Mouse (Mus musculus): ENCODE measurements around the gene Tbx1. TPM values are rescaled to one million over a fixed set of nuclear protein-coding genes. Genes with fewer than 3 reads are reported as not detected.

The Tbx1 gene
- 0.70 and 0.93 TPM in 2 replicates for polyA plus RNA-seq (2015; fragmentation: Nextera tagmentation; extraction: Ambion mirVana)

DNA sequence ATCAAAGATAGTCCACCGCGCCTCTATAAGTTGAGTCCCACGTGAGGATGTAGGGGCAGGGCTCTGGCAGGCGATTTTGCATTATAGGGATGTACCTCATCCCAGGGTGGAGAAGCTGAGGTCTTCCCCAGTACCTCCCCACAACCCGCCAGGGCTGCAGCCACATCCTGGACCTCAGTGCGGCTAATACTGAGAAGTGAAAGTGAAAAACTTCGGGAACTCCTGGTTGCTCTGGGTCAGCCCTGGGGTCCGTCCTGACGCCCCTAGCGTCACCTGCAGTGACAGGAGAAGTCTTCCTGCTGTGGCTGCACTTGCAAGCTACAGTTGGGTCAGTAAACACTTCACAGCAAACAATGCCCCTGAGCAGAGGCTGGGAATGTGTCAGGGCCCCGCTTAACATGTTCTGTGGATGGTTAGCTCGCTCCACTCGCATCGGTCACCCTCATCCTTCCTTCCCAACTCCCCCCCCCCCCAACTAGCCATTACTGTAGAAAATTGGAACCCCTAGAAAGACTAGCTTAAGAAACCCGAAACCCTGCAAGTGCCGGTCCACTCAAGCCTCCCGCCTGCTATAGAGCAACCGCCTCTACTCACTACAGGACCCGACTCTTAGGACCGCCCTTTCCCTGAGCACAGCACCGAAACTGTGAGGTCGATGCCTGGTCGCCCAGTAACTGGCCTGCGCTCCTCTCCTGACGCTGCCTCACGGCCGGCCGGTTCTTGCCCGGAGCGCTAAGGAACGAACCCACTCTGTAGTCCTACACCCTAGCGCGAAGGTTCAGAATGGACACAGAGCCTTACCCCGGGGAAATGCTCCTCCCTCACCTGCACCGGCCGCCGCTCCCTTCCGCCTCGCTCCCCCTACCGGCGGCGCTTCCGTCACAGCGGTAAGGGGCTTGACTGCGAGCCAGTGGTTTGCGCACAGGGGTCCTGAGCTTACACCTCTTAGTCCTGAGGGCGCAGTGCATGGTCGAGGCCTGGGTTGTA is at the start of gene Tbx1:
Gene Tbx1 (minus strand): TSS at position 868 of the 987 bp plus-strand sequence.
- Histone ChIP-seq H3K27ac (replicated peaks) (no peak within 1 kb of the TSS), H3K4me3 (peak within 1 kb of the TSS; percentile 20), H3K4me2 (replicated peaks) (peak within 1 kb of the TSS; percentile 32), H3K9me3 (no peaks in the 10 kb centered on the region), H3K4me1 (peaks cover 32% of the 10 kb centered on the region), H3K9ac (replicated peaks) (no peak within 1 kb of the TSS), H3K36me3 (no peaks in the 10 kb centered on the region), H3K27me3 (peaks cover 80% of the 10 kb centered on the region)
- WGBS, result 3% methylated on average over 48 of the region's 48 CpGs
- ATAC-seq (replicated peaks), result no peak

- H3K36me3 ChIP-seq, result no peaks in the 10 kb centered on the region
- no peak overlapping the region for H3K9ac ChIP-seq (replicated peaks)
- H3K4me1 ChIP-seq, result no peaks in the 10 kb centered on the region
- ATAC-seq (replicated peaks), result no peak
- 80% methylated on average over 1 of the region's 1 CpGs for WGBS
- no peaks in the 10 kb centered on the region for H3K9me3 ChIP-seq
- no peak overlapping the region for H3K4me2 ChIP-seq (replicated peaks)
- no peak overlapping the region for H3K27ac ChIP-seq (replicated peaks)
- H3K4me3 ChIP-seq, result no peak overlapping the region
- no peaks in the 10 kb centered on the region for H3K27me3 ChIP-seq
Measured at GRCm38 (mm10) chr16:18639382-18639929, 49.0 kb upstream of the Tbx1 start.

GRCm38 (mm10) chr16:18638396-18638795 is 47.9 kb upstream of the Tbx1 start:
- Histone ChIP-seq H3K4me3 (no peak overlapping the region), H3K36me3 (no peaks in the 10 kb centered on the region), H3K4me1 (no peaks in the 10 kb centered on the region), H3K27ac (replicated peaks) (no peak overlapping the region), H3K9ac (replicated peaks) (no peak overlapping the region), H3K9me3 (no peaks in the 10 kb centered on the region), H3K4me2 (replicated peaks) (no peak overlapping the region), H3K27me3 (no peaks in the 10 kb centered on the region)
- 42% methylated on average over 2 of the region's 2 CpGs for WGBS
- no peak for ATAC-seq (replicated peaks)

GRCm38 (mm10) chr16:18636804-18637203 is 46.3 kb upstream of the Tbx1 start:
- H3K4me3 ChIP-seq, result no peak overlapping the region
- H3K9ac ChIP-seq (replicated peaks), result no peak overlapping the region
- no peaks in the 10 kb centered on the region for H3K36me3 ChIP-seq
- no peaks in the 10 kb centered on the region for H3K9me3 ChIP-seq
- 40% methylated on average over 3 of the region's 3 CpGs for WGBS
- H3K27me3 ChIP-seq, result no peaks in the 10 kb centered on the region
- ATAC-seq (replicated peaks), result no peak
- no peak overlapping the region for H3K27ac ChIP-seq (replicated peaks)
- no peak overlapping the region for H3K4me2 ChIP-seq (replicated peaks)
- no peaks in the 10 kb centered on the region for H3K4me1 ChIP-seq

GRCm38 (mm10) chr16:18636401-18636800 is 45.9 kb upstream of the Tbx1 start:
- no peak overlapping the region for H3K9ac ChIP-seq (replicated peaks)
- no peak overlapping the region for H3K4me3 ChIP-seq
- no peaks in the 10 kb centered on the region for H3K4me1 ChIP-seq
- no peak for ATAC-seq (replicated peaks)
- H3K9me3 ChIP-seq, result no peaks in the 10 kb centered on the region
- no peaks in the 10 kb centered on the region for H3K27me3 ChIP-seq
- WGBS, result 82% methylated on average over 5 of the region's 5 CpGs
- H3K27ac ChIP-seq (replicated peaks), result no peak overlapping the region
- no peaks in the 10 kb centered on the region for H3K36me3 ChIP-seq
- no peak overlapping the region for H3K4me2 ChIP-seq (replicated peaks)

DNA sequence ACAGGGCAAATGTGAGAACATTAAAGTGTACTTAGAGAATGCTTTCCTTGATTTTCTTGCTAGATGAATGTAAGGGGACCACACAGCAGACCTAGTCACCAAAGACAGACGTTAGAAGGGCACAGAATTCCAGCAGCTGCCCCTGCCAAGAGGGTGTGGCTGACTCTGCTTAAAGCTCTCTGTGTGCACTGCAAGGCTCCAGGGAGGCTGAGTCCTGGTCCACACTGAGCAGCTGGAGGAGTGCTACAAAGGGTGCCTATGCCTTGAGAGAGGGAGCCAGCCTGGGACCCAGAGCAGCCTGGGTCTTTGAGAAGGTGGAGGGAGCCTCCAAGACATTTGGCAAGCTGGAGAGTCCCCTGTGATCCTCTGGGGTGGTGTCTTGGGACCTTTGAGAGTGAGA is 42.9 kb upstream of the Tbx1 start:
- Histone ChIP-seq H3K36me3 (no peaks in the 10 kb centered on the region), H3K9me3 (no peaks in the 10 kb centered on the region), H3K4me1 (peaks cover 12% of the 10 kb centered on the region), H3K27me3 (no peaks in the 10 kb centered on the region), H3K9ac (replicated peaks) (no peak overlapping the region), H3K4me3 (no peak overlapping the region), H3K27ac (replicated peaks) (no peak overlapping the region), H3K4me2 (replicated peaks) (no peak overlapping the region)
- ATAC-seq (replicated peaks), result no peak
- WGBS, result 3% methylated on average over 1 of the region's 1 CpGs

GRCm38 (mm10) chr16:18632816-18633215 is 42.3 kb upstream of the Tbx1 start:
- Histone ChIP-seq H3K9ac (replicated peaks) (no peak overlapping the region), H3K36me3 (no peaks in the 10 kb centered on the region), H3K4me3 (no peak overlapping the region), H3K27me3 (no peaks in the 10 kb centered on the region), H3K4me1 (peaks cover 17% of the 10 kb centered on the region), H3K4me2 (replicated peaks) (no peak overlapping the region), H3K9me3 (no peaks in the 10 kb centered on the region), H3K27ac (replicated peaks) (no peak overlapping the region)
- ATAC-seq (replicated peaks), result no peak
- 57% methylated on average over 2 of the region's 2 CpGs for WGBS

DNA sequence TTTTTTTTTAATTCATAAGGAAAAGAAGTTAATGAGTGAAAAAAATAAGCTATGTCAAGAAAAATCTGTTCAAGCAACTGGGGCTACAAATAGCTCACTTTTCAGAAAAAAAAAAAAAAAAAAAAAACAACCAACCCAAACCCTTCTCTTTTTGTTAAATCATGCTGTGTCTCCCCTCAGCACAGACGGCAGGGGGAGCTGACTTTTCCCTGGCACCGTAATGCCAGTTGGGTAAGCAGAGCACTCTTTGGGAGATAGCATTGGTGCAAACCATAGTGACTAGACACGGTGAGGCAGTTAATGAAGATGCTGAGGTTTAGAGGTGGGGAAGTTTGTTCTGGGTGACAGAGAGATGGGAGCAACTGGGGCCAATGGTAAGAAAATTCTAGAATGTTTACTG is 41.6 kb upstream of the Tbx1 start:
- H3K9me3 ChIP-seq, result no peaks in the 10 kb centered on the region
- H3K27ac ChIP-seq (replicated peaks), result no peak overlapping the region
- WGBS, result 39% methylated on average over 3 of the region's 3 CpGs
- H3K4me1 ChIP-seq, result peaks cover 25% of the 10 kb centered on the region
- H3K36me3 ChIP-seq, result no peaks in the 10 kb centered on the region
- no peaks in the 10 kb centered on the region for H3K27me3 ChIP-seq
- H3K9ac ChIP-seq (replicated peaks), result no peak overlapping the region
- no peak overlapping the region for H3K4me3 ChIP-seq
- ATAC-seq (replicated peaks), result no peak
- no peak overlapping the region for H3K4me2 ChIP-seq (replicated peaks)

DNA sequence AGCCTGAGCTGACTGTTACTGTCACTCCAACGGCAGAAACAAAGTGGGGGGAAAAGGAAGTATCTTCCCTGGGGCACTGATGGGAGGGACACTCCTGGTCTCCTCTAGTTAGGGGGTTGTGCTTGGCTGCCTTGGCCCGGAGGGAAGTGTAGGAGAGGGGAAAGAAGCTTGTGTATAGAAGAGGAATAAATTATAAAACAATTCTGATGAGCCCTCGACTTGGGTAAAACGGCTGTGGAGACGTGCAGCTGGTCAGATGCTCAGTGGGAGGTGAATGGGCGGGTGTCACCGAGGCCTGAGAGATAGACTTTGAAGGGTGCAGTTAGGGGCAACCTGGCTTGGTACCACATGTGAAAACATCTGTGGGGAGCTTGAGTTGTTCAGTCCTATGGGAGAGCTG is 40.7 kb upstream of the Tbx1 start:
- WGBS, result 66% methylated on average over 7 of the region's 7 CpGs

DNA sequence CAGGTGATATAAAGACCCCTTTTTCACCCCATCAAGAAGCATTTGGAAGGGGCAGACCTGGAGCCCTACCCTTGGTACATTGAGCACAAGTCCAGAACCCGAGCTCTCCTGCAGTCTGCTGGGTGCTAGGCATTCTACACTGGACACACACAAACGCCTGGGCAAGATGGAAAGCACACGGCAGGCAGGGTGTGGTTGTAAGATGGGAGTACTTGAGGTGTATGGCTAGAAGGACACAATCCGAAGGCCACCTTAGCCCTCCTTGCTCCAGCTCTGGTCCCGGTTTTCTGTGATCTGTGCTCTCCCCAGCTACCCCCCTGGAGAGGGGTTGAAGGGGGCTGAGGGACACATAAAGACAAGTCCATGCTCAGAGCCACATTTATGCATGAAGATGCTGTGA is 39.8 kb upstream of the Tbx1 start:
- peak overlapping the region; percentile 87 for H3K4me3 ChIP-seq
- WGBS, result 46% methylated on average over 5 of the region's 5 CpGs
- peak overlapping the region; percentile 96 for H3K9ac ChIP-seq (replicated peaks)
- H3K4me1 ChIP-seq, result peaks cover 42% of the 10 kb centered on the region
- H3K4me2 ChIP-seq (replicated peaks), result peak overlapping the region; percentile 87
- peaks cover 8% of the 10 kb centered on the region for H3K27me3 ChIP-seq
- peaks cover under 1% of the 10 kb centered on the region; the same call in 1 of the 2 replicates for H3K36me3 ChIP-seq
- no peaks in the 10 kb centered on the region for H3K9me3 ChIP-seq
- peak overlapping the region; percentile 79; the same call in 1 of the 2 replicates for H3K27ac ChIP-seq (replicated peaks)
- ATAC-seq (replicated peaks), result peak; percentile 6

More for the DNA sequence above, 40.7 kb upstream of the Tbx1 start:
- no peaks in the 10 kb centered on the region; the same call in 1 of the 2 replicates for H3K27me3 ChIP-seq
- no peak overlapping the region for H3K4me2 ChIP-seq (replicated peaks)
- no peak overlapping the region for H3K4me3 ChIP-seq
- no peak for ATAC-seq (replicated peaks)
- no peaks in the 10 kb centered on the region for H3K36me3 ChIP-seq
- H3K9me3 ChIP-seq, result no peaks in the 10 kb centered on the region
- peaks cover 34% of the 10 kb centered on the region for H3K4me1 ChIP-seq
- H3K9ac ChIP-seq (replicated peaks), result no peak overlapping the region
- H3K27ac ChIP-seq (replicated peaks), result no peak overlapping the region

DNA sequence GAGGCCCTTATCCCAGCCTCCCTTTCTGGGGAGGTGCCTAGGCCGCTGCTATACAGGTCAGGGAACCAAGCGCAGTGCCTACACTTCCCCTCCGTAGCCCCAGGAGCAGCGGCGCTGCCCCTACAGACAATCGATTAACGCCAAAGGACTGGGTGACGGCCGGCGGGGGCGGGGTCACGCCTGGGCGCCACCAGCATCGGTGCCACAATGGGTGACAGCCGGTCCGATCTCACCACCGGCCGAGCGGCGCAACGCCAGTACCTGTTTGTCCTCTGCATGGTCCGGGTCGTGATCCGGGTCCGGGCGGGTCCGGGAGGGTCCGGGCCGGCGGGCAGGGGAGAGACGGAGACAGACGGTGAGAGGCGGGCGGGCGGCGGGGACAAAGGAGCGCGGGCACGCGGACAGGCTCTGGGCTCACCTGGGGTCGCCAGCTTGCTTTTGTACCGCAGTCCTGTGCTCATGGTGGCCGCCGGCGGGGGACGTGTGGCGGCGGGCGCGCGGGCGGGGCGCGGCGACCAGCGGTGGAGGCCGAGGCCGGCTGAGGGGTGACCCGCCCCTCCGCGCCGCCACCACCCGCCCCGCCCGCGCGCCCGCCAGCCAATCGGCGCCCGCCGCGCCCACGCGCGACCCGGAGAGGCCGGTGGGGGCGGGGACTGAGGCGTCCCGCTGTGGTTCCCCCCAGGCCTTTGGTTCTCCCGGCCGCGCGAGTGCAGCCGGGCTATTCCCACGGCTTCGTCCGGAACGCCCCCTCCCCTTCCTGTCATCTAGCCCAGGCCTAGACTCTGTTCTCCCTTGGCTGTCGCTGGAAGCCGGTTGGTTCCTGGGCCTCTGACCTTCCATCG is 39.1 kb upstream of the Tbx1 start, which contains the start of gene Sept5:
Gene Sept5 (minus strand): TSS at position 565 of the 842 bp plus-strand sequence.
- H3K4me3 ChIP-seq, result peak within 1 kb of the TSS; percentile 87
- peaks cover 15% of the 10 kb centered on the region for H3K27me3 ChIP-seq
- H3K4me2 ChIP-seq (replicated peaks), result peak within 1 kb of the TSS; percentile 87
- peaks cover 43% of the 10 kb centered on the region for H3K4me1 ChIP-seq
- peak; percentile 46 for ATAC-seq (replicated peaks)
- under 1% methylated on average over 55 of the region's 93 CpGs for WGBS
- no peaks in the 10 kb centered on the region for H3K9me3 ChIP-seq
- H3K27ac ChIP-seq (replicated peaks), result peak within 1 kb of the TSS; percentile 79
- peak within 1 kb of the TSS; percentile 96 for H3K9ac ChIP-seq (replicated peaks)
- H3K36me3 ChIP-seq, result peaks cover 7% of the 10 kb centered on the region
